Mouse (Mus musculus) E14TG2a.4 (cell line): ENCODE data around the gene Avil.

Experiments used
- CTCF ChIP-seq: conservative IDR thresholded peaks from 2 replicates; pipeline ENCODE4 v1.5.1; 2014; ENCODE audit warnings: low read length
- NANOG ChIP-seq: IDR thresholded peaks from 2 replicates; pipeline ENCODE4 v1.6.1; 2014; ENCODE audit warnings: borderline replicate concordance, low read length, mixed read lengths

GRCm38 (mm10) chr10:126972988-126973387, 27.5 kb upstream of the Avil start:
- no peak for TF ChIP-seq CTCF
- TF ChIP-seq NANOG, result no peak
